Mouse (Mus musculus): ENCODE measurements around the gene Myo1a.

Gene Myo1a

DNA sequence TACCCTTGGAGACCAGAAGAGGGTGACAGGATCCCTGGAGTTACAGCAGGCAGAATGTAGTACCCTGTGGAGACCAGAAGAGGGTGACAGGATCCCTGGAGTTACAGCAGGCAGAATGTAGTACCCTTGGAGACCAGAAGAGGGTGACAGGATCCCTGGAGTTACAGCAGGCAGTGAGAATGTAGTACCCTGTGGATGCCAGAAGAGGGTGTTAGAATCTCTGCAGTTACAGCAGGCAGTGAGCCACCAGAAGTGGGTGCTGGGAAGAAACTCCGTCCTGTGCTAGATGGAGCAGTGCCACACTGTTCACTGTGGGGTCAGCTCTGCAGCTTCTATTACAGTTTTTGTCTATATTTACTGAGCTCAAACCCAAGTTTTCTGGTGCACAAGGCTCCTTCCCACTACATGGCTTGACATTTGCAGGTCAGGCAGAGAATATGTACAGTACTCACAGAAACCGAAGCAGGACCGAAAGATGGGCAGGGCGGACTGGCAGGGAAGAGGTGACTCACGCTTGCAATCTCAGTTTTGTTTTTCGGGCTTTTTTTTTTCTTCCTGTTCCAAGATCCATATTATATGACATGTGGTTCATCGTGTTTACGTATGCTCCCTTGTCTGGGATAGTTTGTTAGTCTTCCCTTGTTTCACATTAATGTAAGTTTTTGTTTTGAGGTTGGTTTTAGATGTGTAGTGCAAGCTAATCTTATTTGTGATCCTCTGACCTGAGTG is 30.0 kb upstream of the Myo1a start:
- peak; percentile 78 to 85 for DNase-seq (ENCODE audit: low spot score in 2 of 2)

DNA sequence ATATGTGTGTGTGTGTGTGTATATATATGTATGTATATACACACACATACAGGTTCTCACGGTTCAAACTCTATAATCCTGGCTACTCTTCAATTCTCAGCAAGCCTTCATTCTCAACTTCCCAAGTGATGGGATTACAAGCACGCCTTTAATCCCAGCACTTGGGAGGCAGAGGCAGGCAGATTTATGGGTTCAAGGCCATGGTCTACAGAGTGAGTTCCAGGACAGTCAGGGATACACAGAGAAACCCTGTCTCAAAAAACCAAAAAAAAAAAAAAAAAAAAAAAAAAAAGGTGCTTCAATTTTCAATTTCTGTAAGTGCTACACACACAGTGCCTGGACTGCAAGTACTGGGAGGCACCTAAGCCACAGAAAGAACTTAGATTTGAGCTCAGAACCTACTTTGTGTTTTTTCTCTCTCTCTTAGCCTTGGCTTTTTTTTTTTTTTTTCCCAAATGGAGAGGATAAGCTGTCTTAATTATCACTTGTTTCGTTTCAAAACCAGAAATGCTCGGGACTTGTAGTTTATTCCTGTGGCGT is 29.0 kb upstream of the Myo1a start:
- no peak for DNase-seq (ENCODE audit: low spot score in 2 of 2)

DNA sequence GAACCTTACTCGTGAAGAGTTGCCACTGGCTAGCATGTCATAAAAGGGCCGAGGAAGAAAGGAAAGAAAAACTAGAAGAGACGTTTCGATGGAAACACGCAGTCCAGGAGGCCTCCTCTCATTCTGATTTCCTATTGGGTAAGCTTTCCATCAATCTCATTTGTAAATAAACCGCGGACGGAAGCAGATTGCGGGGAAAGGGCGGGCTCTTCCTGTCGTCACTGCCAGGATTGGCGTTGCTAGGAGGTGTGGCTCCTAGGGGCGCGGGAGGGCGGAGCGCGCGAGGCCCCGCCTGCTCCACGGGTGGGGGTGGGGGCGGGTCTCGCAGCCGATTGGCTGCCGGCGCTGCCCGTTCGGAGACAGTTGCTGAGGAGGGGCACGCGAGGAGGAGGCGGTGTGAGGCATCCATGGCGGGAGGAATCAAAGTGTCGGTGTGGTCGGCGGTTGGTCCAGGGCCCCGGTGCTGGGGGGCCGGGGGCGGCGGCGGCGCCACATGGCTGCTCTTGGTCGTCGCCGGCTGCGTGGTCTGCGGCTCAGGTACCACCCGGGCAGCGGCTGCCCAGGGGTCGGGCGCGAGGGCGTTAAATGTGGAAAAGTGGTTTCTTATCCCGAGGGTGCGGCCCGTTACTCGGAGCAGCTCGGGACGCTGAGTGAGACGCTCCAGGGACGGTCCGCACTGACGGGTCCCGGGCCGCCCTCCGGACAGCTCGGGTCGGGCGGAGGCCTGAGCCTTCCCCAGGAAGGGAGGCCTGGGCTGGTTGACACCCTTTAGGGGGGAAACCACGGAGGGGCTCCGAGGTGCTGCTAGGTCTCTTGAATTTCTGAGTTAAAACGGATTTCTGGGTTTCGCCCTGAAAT is 28.1 kb upstream of the Myo1a start:
- peak; percentile 91 for DNase-seq (ENCODE audit: low spot score in 2 of 2)

DNA sequence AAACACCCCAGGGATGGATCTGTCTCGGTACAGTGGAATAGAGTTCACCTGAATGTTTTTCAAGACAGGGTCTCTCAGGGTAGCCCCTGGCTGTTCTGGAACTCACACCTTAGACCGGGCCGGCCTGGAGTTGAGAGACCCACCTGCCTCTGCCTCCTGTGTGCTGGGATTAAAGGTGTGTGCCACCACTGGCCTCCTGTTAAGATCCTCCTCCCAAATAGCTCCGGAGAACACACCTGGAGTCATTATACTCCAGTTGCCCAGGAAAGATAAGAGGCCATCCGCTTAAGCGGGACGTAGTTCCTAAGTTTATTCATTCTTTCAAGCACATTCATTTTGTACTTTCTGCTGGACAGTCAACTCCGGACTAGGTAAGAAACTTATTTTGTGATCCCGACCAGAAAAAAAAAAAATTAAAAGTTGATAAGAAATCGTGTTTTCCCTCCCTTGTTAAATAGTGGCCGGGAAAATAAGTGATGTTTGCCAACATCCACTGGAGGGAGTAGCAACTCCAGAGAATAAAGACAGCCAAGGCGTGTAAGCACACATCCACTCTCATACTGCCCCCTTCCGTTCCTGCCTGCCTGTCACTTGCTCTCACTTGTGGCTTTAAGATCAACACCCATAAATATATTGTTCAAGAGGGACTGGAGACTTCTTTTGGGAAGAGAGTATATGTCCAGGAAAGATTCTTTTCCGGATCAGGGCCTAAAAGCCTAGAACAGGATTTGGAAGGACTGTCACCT is 27.2 kb upstream of the Myo1a start:
- DNase-seq (ENCODE audit: low spot score in 2 of 2) = peak; percentile 59 to 68

DNA sequence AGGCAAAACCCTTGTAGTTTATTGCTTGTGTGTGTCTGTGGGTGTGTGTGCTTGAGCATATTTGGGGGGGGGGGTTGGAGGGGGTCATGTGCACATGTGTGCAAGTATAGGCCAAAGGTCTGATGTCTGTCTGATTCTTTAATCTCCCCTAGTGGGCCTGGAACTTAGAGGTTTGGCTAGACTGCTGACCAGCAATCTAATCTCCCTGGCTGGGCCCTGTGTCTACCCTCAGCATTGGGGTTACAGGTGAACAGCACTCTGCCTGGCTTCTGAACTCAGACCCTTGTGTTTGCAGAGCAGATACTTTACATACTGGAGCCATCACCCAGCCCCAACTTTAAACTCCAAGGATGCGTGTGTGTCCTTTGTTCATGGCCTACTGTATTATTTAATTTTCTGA is 25.8 kb upstream of the Myo1a start:
- DNase-seq (ENCODE audit: low spot score in 2 of 2) = no peak

DNA sequence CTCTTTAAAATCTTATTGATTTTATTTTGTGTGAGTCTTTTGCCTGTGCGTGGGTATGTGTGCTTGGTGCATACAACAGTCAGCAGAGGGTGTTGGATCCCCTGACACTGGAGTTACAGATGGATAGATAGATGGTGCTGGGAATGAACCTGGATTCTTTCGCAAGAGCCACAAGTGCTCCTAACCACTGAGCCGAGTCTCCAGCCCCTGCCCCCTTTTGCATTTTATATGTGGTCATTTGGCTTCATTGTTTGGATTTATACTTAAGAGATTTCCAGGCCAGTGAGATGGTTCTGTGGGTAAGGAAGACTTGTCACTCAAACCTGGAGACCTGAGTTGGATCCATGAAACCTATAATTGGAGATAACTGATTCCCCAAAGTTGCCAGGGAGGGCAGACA is 25.1 kb upstream of the Myo1a start:
- no peak for DNase-seq (ENCODE audit: low spot score in 2 of 2)

DNA sequence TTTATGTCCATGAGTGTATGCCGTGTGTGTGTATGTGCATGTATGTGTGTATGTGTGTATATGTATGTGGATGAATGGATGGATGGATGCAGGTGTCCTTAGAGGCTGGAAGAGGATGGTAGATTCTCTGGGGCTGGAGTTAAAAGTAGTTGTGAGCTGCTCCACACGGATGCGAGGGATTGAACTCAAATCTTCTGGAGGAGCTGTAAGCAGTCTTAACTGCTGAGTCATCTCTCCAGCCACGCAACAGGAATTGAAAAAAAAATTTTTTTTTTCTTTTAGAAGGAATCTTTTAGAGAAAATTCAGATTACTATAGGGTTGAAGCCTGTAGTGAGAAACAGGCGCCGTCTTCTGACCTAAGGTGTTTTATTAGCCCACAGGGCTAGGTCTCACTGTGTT is 22.1 kb upstream of the Myo1a start:
- no peak for DNase-seq (ENCODE audit: low spot score in 2 of 2)

DNA sequence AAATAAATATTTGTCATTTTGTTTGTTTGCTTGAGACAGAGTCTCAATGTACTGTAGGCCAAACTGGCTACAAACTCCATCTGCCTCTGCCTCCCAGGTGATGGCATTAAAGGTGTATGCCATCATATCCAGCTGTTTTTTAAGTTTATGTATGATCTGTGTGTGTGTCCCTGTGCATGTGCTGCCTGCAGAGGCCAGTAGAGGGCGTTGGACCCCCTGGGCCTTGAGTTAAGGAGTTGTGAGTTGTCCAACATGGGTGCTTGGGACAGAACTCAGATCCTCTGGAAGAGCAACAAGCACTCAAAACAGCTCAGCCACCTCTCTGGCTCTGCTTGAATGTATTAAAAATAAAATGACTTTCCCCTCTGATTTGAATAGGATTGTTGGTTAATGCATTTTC is 13.9 kb upstream of the Myo1a start:
- no peak for DNase-seq (ENCODE audit: low spot score in 2 of 2)

DNA sequence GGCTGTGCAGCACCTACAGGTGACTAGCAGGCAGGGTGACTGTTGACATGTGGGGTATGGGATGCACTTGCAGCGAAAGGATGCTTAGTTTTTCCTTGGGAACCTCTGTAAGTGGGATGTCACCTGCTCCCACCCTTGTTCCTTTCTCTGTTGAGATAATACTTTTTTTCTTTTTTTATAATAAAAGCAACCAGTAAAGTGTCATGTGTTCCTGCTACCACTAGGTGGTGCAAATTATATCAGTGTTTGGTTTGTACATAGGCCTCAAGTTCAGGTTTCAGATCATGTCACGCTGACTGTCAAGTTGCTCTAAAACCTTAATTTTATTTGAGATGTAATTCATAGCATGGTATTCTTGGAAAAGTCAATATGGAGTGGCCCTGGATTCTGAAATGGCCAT is 10.3 kb upstream of the Myo1a start:
- DNase-seq (ENCODE audit: low spot score in 2 of 2) = no peak

DNA sequence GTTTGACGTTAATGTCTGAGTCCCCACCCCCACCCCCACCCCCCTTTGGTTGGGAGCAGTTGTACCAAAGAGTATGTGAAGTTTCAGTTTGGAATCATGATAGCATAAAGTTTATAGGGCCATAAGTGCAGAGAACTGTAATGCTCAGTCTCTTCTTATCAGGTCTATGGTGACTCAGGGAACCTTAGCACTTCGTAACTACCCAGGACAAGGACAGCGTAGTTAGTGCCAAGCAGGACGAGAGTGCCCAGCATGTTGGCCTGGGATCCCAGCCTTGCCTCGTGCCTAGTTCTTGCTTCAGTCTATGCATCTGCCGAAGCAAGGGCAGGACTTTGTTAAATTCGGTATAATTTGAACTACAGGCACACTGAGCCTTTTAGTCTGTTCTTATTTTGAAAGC is 9.2 kb upstream of the Myo1a start:
- no peak for DNase-seq (ENCODE audit: low spot score in 2 of 2)

DNA sequence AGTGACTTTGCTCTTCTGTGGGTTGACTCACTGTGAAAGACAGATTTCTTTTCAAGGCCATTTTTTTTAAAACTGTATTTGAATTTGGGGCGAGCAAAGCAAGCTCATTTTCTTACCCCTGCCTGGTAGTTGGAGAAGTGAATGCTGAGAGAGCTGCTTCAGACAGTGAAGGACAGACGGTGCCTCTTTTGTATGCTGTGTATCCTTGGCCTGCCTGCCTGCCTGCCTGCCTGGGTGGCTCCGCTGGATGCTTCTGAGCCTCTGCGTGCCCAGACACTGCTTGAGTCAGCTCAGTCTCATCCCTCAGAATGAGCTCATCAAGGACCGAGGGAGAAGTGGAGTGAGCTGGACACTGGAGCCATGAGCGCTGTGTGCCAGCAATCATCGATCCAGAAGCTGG is 6.0 kb upstream of the Myo1a start:
- no peak for DNase-seq (ENCODE audit: low spot score in 2 of 2)

DNA sequence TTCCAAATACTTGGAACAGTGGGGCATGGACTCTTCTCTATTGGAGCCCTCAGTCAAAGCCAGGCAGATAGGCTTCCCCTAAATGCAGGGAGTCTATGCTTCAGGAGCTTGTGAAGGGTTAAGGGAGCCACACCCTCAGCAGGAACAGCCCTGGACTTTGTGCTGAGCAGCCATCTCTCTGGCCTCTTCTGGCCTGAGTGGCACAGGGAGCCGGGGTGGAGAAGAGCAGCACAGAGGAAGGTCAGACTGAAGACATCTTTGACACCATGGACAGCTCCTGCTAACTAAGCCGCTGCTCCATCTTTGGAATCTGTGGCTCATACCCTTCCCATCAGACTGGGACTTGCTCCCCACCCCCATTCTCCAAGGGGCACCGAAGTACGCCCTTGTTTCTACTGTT is 1.7 kb upstream of the Myo1a start:
- DNase-seq (ENCODE audit: low spot score in 2 of 2) = no peak

DNA sequence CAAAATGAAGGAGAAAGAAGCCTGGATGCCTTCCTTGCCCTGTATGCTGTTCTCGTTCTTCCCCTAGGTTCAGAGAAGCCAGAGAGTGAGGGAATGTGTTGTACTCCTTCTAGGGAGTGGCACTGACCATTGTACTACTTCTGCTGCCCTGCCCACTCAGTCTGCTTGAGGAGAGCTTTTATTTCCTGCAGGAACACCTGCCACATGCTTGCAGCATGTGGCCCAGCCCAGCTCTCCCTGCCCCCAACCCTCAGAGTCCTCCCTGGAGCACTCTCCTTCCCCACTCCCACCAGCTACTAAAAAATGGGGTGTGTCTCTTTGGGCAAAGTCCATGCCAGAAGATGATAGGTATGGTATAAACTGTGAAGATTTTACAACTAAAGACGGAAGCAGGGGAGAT is 677 bp upstream of the Myo1a start:
- DNase-seq (ENCODE audit: low spot score in 2 of 2) = no peak

DNA sequence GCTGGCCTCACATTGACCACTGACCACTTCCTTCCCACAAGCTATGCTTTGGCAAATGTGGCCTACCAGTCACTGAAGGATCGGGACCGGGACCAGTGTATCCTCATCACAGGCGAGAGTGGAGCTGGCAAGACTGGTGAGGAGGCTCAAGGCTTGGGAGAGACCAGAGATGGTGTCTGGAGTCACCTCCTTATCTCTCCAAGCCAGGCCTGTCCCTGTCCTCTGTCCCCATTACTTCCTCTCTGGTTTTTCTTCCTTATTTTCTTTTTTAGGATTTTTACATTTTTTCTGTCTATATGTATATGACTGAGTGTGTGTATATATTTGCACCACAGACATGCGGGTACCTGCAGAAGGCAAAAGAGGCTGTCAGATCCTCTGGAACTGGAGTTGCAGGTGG is 813 bp downstream of the Myo1a start:
- DNase-seq (ENCODE audit: low spot score in 2 of 2) = no peak

DNA sequence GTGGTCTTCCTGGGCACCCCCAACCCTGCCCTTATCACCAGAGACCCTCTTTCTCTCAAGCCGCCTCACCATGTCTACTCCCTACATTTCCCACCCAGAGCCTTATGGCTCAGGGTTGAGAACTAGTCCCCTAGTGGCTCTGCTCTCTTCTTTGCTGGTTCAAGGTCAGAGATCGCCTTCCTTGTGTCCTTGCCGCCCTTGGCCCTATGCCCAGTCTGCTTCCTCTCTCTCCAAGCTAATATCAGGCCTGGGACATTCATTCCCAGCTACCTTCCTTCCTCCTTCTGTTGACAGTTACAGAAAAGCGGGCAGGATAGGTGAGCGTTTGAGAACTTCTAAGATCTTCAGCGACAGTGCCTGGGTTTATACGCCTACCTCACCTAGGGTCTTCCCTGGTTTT is 2.8 kb downstream of the Myo1a start:
- DNase-seq (ENCODE audit: low spot score in 2 of 2) = peak in 1 of 2 experiments; percentile 45

DNA sequence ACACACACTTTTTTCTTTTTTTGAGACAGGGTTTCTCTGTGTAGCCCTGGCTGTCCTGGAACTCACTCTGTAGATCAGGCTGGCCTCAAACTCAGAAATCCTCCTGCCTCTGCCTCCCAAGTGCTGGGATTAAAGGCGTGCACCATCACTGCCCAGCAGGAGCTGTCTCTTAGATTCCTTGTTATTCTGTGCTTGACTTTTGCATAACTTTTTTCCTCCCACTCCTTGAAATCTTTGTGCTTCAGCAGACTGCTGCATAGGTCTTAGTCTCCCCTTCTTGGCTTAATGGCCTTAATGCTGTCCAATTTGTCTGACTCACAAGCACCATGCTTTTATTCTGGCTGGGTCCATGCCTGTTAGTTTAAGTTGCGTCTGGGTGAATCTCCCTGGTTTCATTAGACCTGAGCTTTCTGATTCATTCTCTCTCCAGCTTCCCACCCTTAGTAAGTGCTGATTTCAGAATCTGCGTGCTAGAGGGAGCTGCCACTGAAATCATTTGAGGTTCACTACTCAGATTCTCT is 3.9 kb downstream of the Myo1a start:
- DNase-seq (ENCODE audit: low spot score in 2 of 2) = no peak

DNA sequence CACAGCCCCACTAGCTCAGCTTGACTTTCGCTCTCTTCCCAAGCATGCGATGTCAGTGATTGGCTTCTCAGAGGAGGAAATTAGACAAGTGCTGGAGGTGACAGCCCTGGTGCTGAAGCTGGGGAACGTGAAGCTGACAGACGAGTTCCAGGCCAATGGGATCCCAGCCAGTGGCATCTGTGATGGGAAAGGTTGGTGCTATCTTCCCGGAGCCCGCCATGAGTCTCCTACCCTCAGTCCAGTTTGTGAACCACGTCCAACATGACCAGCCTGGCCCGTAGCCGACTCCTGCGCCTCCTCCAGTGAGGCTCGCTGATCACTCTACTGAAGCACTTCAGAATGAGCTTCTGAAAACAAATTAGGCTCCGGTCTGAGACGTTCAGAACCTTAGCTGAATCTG is 5.4 kb downstream of the Myo1a start:
- no peak for DNase-seq (ENCODE audit: low spot score in 2 of 2)

DNA sequence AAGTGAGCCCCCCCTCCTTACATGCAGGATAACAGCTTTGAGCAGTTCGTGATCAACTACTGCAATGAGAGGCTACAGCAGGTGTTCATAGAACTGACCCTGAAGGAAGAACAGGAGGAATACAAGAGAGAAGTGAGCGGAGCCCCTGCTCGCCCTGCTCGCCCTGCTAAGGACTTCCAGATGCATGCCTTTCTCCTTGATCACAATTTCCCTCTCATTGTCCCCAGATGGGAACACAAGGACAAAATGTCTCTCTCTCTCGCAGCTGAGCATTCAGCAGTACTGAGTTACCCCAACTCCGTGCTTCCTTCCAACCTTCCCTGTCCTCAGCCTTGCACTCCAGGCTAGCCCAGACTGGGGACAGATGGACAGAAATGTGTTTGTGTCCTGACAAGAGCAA is 7.8 kb downstream of the Myo1a start:
- DNase-seq (ENCODE audit: low spot score in 2 of 2) = no peak

DNA sequence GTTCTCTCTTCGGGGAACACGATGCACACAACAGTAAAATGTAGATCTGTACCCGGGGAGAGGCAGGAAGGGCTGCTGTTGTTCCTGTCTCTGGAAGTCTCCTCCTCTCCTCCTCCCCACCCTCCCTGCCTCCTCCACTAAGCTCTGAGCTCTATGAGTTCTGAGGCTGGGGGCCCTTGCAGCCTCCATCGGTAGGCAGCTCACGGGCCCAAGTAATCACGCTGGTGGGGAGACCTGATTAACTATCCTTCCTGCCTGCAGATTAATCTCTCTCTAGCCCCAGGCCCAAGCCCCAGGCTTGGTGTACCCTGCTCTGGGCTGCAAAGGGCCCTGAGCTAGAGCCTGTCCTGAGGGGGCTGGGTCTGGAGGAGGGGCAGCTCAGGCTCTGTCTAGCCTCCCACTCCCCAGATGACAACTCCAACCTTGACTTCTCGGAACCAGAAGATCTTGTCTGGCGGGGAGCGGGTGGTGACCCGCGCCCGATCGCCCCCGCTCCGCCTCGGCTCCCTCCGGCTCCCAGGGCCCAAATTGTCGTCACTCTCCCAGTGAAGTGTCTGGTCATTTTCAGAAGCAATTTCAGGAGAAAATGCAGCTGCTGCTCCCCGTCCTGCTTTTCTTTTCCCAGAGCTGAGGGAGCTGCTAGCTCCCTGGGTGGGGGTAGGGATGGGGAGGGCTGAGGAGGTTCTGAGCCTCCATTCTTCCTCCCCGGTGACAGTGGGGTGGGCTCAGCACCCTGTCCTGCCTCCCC is 16.9 kb downstream of the Myo1a start:
- peak in 1 of 2 experiments; percentile 34 for DNase-seq (ENCODE audit: low spot score in 2 of 2)

DNA sequence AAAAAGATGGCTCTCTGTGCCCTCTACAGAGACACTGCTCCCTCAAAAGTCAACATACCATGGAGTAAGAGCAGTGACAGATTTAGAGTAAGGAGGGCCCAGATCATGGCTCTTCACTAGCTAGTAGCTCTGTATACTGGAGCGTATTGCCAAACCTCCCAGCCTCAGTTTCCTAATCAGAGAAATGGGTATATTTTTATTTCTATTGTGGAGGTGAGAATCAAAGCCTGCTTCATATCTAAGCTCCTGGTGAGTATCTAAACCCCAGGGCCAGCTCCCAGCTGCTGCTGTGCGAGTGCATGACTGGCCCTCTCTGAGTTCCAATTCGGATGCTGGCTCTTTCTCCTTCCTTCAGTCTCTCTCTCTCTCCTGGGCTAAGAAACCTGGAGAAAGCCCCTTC is 19.2 kb downstream of the Myo1a start, which contains the start of gene Tac2:
TSS of gene Tac2 (plus strand) at position 301 of the 400 bp plus-strand sequence.
- DNase-seq (ENCODE audit: low spot score in 2 of 2) = no peak

DNA sequence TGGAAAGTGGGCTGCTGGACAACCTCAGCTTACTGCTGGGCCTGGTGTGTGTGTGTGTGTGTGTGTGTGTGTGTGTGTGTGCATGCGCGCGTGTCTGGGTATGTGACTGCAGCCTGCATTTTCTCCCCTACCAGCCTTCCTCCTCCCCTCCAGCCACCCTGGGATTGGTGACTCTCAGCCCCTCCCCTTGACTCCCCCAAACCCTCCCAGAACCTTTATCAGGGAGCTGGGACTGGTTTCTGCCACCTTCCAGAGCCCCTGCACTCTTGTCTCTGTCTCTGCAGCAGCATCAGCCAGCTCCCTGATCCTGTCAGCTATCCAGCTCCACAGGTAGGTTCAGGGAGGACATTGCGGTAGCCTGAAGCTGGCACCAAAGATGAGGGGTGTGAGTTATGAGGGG is 20.2 kb downstream of the Myo1a start:
- DNase-seq (ENCODE audit: low spot score in 2 of 2) = no peak

Measured in urinary bladder, postnatal 4 days (tissue).